Mouse (Mus musculus) stomach, postnatal 0 days (tissue): ENCODE measurements around the gene Tmem39a.

Source experiments
- CTCF ChIP-seq: IDR thresholded peaks from 2 replicates; pipeline ENCODE4 v1.5.1; 2016; ENCODE audit warnings: antibody characterized with exemption, low read depth, mild to moderate bottlenecking, moderate library complexity
- EP300 ChIP-seq: optimal IDR thresholded peaks from 2 replicates; pipeline ENCODE3; 2016; ENCODE audit warnings: antibody characterized with exemption

- no peak for TF ChIP-seq EP300
- TF ChIP-seq CTCF = no peak
These were observed 19.6 kb upstream of the Tmem39a start for GRCm38 (mm10) chr16:38538716-38539380.
